Mouse (Mus musculus) urinary bladder, postnatal 4 days (tissue): ENCODE results near the gene Mospd3.

Experiments
- DNase-seq, 2 experiments: peaks; one replicate each; pipeline ENCODE4 v3.0.0; 2021 to 2022; ENCODE audit warnings: low spot score in 2 of 2

Gene Mospd3

GRCm38 (mm10) chr5:137600619-137601364 is at the start of gene Mospd3:
Gene Mospd3, minus strand, starts transcription at chr5:137601058.
- peak; percentile 93 to 97 for DNase-seq

- no peak for DNase-seq
These were observed 49.1 kb upstream of the Mospd3 start for GRCm38 (mm10) chr5:137649669-137650571.

- DNase-seq: no peak
These were observed 48.4 kb upstream of the Mospd3 start for GRCm38 (mm10) chr5:137649251-137649650.

- no peak for DNase-seq
These were observed 47.2 kb upstream of the Mospd3 start for GRCm38 (mm10) chr5:137647827-137648601.

GRCm38 (mm10) chr5:137645652-137646091 is 44.8 kb upstream of the Mospd3 start, which contains the start of gene Irs3:
Gene Irs3, minus strand, starts transcription at chr5:137645714.
- DNase-seq: peak in 1 of 2 experiments; percentile 23

GRCm38 (mm10) chr5:137645091-137645651 is 44.3 kb upstream of the Mospd3 start:
- DNase-seq: peak in 1 of 2 experiments; percentile 25

GRCm38 (mm10) chr5:137644484-137644883 is 43.6 kb upstream of the Mospd3 start:
- peak in 1 of 2 experiments; percentile 17 for DNase-seq

GRCm38 (mm10) chr5:137642886-137643285 is 42.0 kb upstream of the Mospd3 start:
- peak in 1 of 2 experiments; percentile 16 for DNase-seq

- DNase-seq: peak in 1 of 2 experiments; percentile 23
These were observed 40.2 kb upstream of the Mospd3 start, which contains the start of gene Sap25 for GRCm38 (mm10) chr5:137641054-137641453. Gene Sap25, plus strand, starts transcription at chr5:137641334.

- no peak for DNase-seq
These were observed 38.6 kb upstream of the Mospd3 start for GRCm38 (mm10) chr5:137639472-137639871.

- peak in 1 of 2 experiments; percentile 17 for DNase-seq
These were observed 32.7 kb upstream of the Mospd3 start for GRCm38 (mm10) chr5:137633397-137634084.

GRCm38 (mm10) chr5:137631591-137631990 is 30.7 kb upstream of the Mospd3 start:
- no peak for DNase-seq

GRCm38 (mm10) chr5:137631171-137631570 is 30.3 kb upstream of the Mospd3 start:
- no peak for DNase-seq

- DNase-seq: no peak
These were observed 29.7 kb upstream of the Mospd3 start for GRCm38 (mm10) chr5:137630602-137631001.

GRCm38 (mm10) chr5:137629906-137630545 is 29.2 kb upstream of the Mospd3 start:
- no peak for DNase-seq

- peak in 1 of 2 experiments; percentile 62 for DNase-seq
These were observed 28.5 kb upstream of the Mospd3 start for GRCm38 (mm10) chr5:137629306-137629721.

- DNase-seq: peak; percentile 98 to 100
These were observed 27.8 kb upstream of the Mospd3 start, which contains the start of the genes Fbxo24, Lrch4 and Gm20605 for GRCm38 (mm10) chr5:137628498-137629305. Gene Fbxo24, minus strand, starts transcription at chr5:137629002. Gene Lrch4, plus strand, starts transcription at chr5:137629121. Gene Gm20605, plus strand, starts transcription at chr5:137629175.

GRCm38 (mm10) chr5:137627991-137628390 is 27.1 kb upstream of the Mospd3 start:
- no peak for DNase-seq
